Mouse (Mus musculus) forebrain, embryonic 16.5 days (tissue): Measurements from ENCODE around the gene Fcrlb. TPM values are rescaled to one million over a fixed set of nuclear protein-coding genes. Genes with fewer than 3 reads are reported as not detected.

ENCODE experiments used
- polyA plus RNA-seq: library from polyadenylated mRNA; unstranded; fragments of >200 nt; fragmentation: Nextera tagmentation; extraction: Ambion mirVana; gene quantifications from 2 replicates; pipeline ENCODE4 v1.2.1, GENCODE M21; 2015

Fcrlb gene
- polyA plus RNA-seq, 1 experiment from 2014 or later, result 0.22 TPM

Other genes starting within 250 kb of the Fcrlb start
- gene Atf6, start 45.2 kb downstream of the Fcrlb start, polyA plus RNA-seq, result 7.7 and 8.1 TPM in 2 replicates
- 0.58 and 1.1 TPM in 2 replicates for gene Gm26620, start 27.9 kb downstream of the Fcrlb start, polyA plus RNA-seq
- gene Dusp12, start 27.4 kb downstream of the Fcrlb start, polyA plus RNA-seq, result 32.6 and 39.2 TPM in 2 replicates
- gene Fcrla, start 14.6 kb upstream of the Fcrlb start, polyA plus RNA-seq, result not detected in 2 replicates
- 0.63 and 1.7 TPM in 2 replicates for gene Fcgr2b, start 63.6 kb upstream of the Fcrlb start, polyA plus RNA-seq
- 0.22 and 0.32 TPM in 2 replicates for gene Fcgr4, start 106.0 kb upstream of the Fcrlb start, polyA plus RNA-seq
- gene Fcgr3, start 152.0 kb upstream of the Fcrlb start, polyA plus RNA-seq, result 6.7 and 7.6 TPM in 2 replicates
- gene Cfap126, start 201.0 kb upstream of the Fcrlb start, polyA plus RNA-seq, result 5.3 and 6.4 TPM in 2 replicates
- 206 and 226 TPM in 2 replicates for gene Sdhc, start 237.7 kb upstream of the Fcrlb start, polyA plus RNA-seq
- not detected in 2 replicates for gene Mpz, start 237.8 kb upstream of the Fcrlb start, polyA plus RNA-seq